Mouse (Mus musculus) hindbrain, embryonic 11.5 days (tissue): ENCODE results near the gene Hspa1b. TPM values are rescaled to one million over a fixed set of nuclear protein-coding genes. Genes with fewer than 3 reads are reported as not detected.
"Not testable (repeated sequence)": the region's sequence is repeated elsewhere in the genome, so short reads cannot be mapped to it uniquely, and the experiment has no call there.

Experiments used
- ATAC-seq: fragments of 200-750 bp; cut with Nextera tagmentation; 2 replicates; pipeline ENCODE4 v1.8.0; 2017; ENCODE audit warnings: mild to moderate bottlenecking, moderate TSS enrichment, moderate library complexity; ENCODE audit not compliant: low FRiP score
- DNase-seq: peaks from one replicate; pipeline ENCODE4 v3.0.0-alpha.2; 2015; ENCODE audit warnings: low spot score
- H3K27ac ChIP-seq: fragments of 300-500 bp; sonication (generic); 2 replicates; pipeline ENCODE4 v1.5.1; 2014; ENCODE audit warnings: mild to moderate bottlenecking, low read depth, low read length
- H3K27me3 ChIP-seq: fragments of 300-500 bp; sonication (generic); 2 replicates; pipeline ENCODE4 v1.6.1; 2014; ENCODE audit warnings: mild to moderate bottlenecking, low read length, moderate library complexity, mixed read lengths; ENCODE audit not compliant: control insufficient read depth, insufficient read depth
- H3K36me3 ChIP-seq: fragments of 300-500 bp; sonication (generic); 2 replicates; pipeline ENCODE4 v1.6.1; 2014; ENCODE audit warnings: mild to moderate bottlenecking, low read length, moderate library complexity, mixed read lengths; ENCODE audit not compliant: control insufficient read depth, insufficient read depth
- H3K4me1 ChIP-seq: fragments of 300-500 bp; sonication (generic); replicated peaks from 2 replicates; pipeline ENCODE4 v1.6.1; 2014; ENCODE audit warnings: low read length, mixed read lengths; ENCODE audit not compliant: control insufficient read depth, insufficient read depth
- H3K4me2 ChIP-seq: fragments of 300-500 bp; sonication (generic); replicated peaks from 2 replicates; pipeline ENCODE4 v1.6.1; 2014; ENCODE audit warnings: mild to moderate bottlenecking, low read depth, low read length
- H3K4me3 ChIP-seq: fragments of 300-500 bp; sonication (generic); 2 replicates; pipeline ENCODE4 v1.5.1; 2014; ENCODE audit warnings: low read depth, low read length
- H3K9ac ChIP-seq: fragments of 300-500 bp; sonication (generic); 2 replicates; pipeline ENCODE4 v1.6.1; 2014; ENCODE audit warnings: low read depth, low read length
- H3K9me3 ChIP-seq: fragments of 300-500 bp; sonication (generic); 2 replicates; pipeline ENCODE4 v1.6.1; 2016; ENCODE audit warnings: low read length; ENCODE audit not compliant: control insufficient read depth
- WGBS: fragments of 180-500 bp; shearing (Covaris S2); extraction: QIAGEN DNeasy Blood & Tissue Kit; methylation state at CpG from one replicate; pipeline ENCODE4 v1.1.7; 2014; 5-methylcytosine and 5-hydroxymethylcytosine counted together
- polyA plus RNA-seq: library from polyadenylated mRNA; unstranded; fragments of >200 nt; fragmentation: Nextera tagmentation; extraction: Ambion mirVana; gene quantifications from 2 replicates; pipeline ENCODE4 v1.2.1, GENCODE M21; 2014

Gene Hspa1b
- polyA plus RNA-seq, 1 experiment from 2014 or later, result 0.15 TPM

DNA sequence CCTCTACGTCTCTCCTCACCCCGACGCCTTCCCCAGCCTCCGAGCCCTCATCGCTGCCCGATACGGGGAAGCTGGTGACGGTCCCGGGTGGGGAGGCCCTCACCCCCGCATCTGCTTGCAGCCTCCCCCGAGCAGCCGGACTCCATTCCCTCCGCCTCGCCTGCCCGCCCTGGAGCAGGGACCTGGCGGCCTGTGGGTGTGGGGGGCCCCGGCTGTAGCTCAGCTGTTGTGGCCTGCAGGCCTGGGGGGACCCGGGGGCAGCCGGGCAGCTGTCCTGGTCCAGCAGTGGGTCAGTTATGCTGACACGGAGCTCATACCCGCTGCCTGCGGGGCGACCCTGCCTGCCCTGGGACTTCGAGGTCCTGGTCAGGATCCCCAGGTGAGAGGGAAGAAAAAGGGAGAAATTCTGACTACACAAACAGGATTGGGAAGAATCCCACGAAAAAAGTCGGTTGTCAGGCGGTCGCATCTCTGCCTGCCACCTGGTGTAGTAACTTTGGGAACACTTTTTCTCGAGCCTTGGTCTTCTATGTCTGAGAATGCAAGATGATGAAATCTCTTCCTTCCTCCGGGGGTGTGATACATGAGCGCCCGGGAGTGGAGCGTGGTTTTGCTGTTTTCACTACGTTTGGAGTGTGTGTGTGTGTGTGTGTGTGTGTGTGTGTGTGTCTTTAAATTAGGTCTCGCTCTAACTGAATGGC, 42.6 kb upstream of the Hspa1b start:
- Histone ChIP-seq H3K27ac (peak overlapping the region; percentile 97), H3K9ac (peak overlapping the region; percentile 95), H3K4me1 (peaks cover 7% of the 10 kb centered on the region), H3K4me2 (peak overlapping the region; percentile 99), H3K4me3 (peak overlapping the region; percentile 89), H3K36me3 (peaks cover 12% of the 10 kb centered on the region; the same call in 1 of the 2 replicates), H3K27me3 (no peaks in the 10 kb centered on the region), H3K9me3 (no peaks in the 10 kb centered on the region)
- WGBS, result under 1% methylated on average over 35 of the region's 35 CpGs
- peak; percentile 38 for ATAC-seq
- DNase-seq, result peak; percentile 39

- H3K9me3 ChIP-seq, result no peaks in the 10 kb centered on the region
- peak; percentile 91 for ATAC-seq
- H3K4me1 ChIP-seq, result peaks cover 7% of the 10 kb centered on the region
- peak within 1 kb of the TSS; percentile 99 for H3K4me2 ChIP-seq
- WGBS, result under 1% methylated on average over 82 of the region's 83 CpGs
- DNase-seq, result peak; percentile 93
- no peaks in the 10 kb centered on the region for H3K27me3 ChIP-seq
- peak within 1 kb of the TSS; percentile 95 for H3K9ac ChIP-seq
- H3K27ac ChIP-seq, result peak within 1 kb of the TSS; percentile 97
- peak within 1 kb of the TSS; percentile 89 for H3K4me3 ChIP-seq
- peaks cover 12% of the 10 kb centered on the region; the same call in 1 of the 2 replicates for H3K36me3 ChIP-seq
These were observed 41.8 kb upstream of the Hspa1b start, which contains the start of gene Vars for GRCm38 (mm10) chr17:35000717-35001451. Gene Vars (plus strand): TSS chr17:35000987.

- not testable (repeated sequence) for H3K9me3 ChIP-seq, H3K4me1 ChIP-seq, ATAC-seq, H3K27me3 ChIP-seq, H3K36me3 ChIP-seq
- Histone ChIP-seq H3K9ac (peak overlapping the region; percentile 95), H3K4me2 (peak overlapping the region; percentile 99), H3K4me3 (peak overlapping the region; percentile 89), H3K27ac (peak overlapping the region; percentile 97; the same call in 1 of the 2 replicates)
- DNase-seq, result peak; percentile 37
- 26% methylated on average over 29 of the region's 32 CpGs for WGBS
These were observed 41.1 kb upstream of the Hspa1b start for GRCm38 (mm10) chr17:34999871-35000716.

DNA sequence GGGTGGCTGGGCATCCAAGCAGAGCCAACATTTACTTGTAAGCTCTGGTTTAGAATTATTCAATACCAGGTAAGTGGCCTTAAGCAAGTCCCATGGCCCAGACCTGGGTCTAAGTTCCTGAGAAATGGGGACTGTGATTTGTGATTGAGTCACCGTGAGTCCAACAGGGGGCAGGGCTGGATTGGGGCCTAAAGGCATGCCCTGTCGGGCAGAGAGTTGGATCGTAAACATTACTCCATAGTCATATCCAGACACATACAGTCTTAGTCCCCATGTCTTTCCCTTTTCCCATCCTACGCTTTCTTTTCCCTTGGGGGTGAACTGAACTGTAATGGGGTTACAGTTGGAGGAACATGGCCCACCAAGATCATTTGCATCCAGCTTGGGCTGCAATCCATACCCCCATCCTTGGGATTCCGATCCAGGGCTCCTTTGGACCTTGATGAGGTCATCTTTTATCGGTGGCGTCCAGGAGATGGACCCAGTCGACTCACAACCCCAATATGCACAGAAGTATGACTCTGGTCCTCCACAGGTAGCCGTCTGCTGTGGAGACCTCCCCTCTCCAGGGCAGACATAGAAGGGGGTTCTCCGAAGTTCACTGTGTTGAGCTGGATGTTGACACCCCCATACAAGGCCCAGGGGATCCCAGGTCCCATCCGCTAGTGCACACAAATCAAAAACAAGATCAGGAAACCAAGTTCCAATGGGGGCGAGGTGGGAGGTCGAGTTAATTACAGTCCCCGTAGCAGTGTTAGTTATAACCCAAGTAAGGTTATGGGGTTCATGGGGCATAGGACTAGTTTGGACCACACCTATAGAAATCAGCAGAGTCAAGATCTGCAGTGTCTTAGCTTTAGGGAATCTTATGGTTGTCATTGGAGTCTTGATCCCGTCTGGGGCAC, 39.7 kb upstream of the Hspa1b start:
- Histone ChIP-seq H3K4me2 (no peak overlapping the region), H3K9me3 (no peaks in the 10 kb centered on the region), H3K27me3 (no peaks in the 10 kb centered on the region), H3K4me3 (no peak overlapping the region), H3K36me3 (no peaks in the 10 kb centered on the region), H3K27ac (no peak overlapping the region), H3K4me1 (peaks cover 7% of the 10 kb centered on the region), H3K9ac (no peak overlapping the region)
- 94% methylated on average over 15 of the region's 15 CpGs for WGBS
- no peak for ATAC-seq
- no peak for DNase-seq

GRCm38 (mm10) chr17:34997142-34997483, 38.1 kb upstream of the Hspa1b start:
- H3K4me2 ChIP-seq, result no peak overlapping the region

DNA sequence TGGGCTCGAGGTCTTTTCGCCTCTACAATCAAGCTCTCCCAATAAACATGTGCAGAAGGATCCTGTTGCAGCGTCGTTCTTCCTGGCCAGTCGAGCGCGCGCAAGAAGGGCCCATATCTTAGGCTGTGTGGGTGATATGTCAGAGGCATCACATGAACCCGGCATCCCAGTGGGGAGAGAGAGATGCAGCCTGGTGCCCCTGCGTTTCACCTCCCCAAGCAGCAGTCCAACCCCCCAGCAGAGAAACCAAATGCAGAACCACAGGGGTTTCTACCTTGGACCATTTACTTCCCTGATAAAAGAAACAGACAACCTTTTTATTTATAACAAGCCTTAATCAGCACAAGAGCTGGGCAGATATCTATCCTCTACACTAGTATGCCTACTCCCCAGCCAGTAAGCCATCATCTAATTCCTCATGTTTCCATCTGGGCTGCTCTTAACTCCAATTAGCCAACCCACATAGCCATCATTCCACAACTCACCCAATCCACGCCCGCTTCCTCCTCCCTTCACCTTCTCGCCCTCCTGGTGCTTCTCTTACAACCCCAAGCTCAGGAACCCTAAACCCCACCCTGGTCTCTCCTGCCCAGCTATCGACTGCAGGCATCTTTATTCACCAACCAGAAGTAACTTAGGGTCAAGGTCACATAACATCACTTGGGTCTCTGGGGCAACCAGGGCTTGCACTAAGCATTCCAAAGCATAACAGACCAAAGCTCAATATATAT, 37.5 kb upstream of the Hspa1b start:
- Histone ChIP-seq H3K4me2 (no peak overlapping the region), H3K4me1 (no peaks in the 10 kb centered on the region), H3K9me3 (no peaks in the 10 kb centered on the region), H3K9ac (no peak overlapping the region), H3K27ac (no peak overlapping the region), H3K27me3 (no peaks in the 10 kb centered on the region), H3K4me3 (no peak overlapping the region), H3K36me3 (no peaks in the 10 kb centered on the region)
- no peak for DNase-seq
- ATAC-seq, result no peak
- 84% methylated on average over 12 of the region's 14 CpGs for WGBS

More at GRCm38 (mm10) chr17:34997142-34997483, 38.1 kb upstream of the Hspa1b start:
- Histone ChIP-seq H3K27ac (no peak overlapping the region), H3K9me3 (no peaks in the 10 kb centered on the region), H3K4me3 (no peak overlapping the region), H3K4me1 (peaks cover under 1% of the 10 kb centered on the region), H3K36me3 (no peaks in the 10 kb centered on the region), H3K27me3 (no peaks in the 10 kb centered on the region), H3K9ac (no peak overlapping the region)
- ATAC-seq, result no peak
- 88% methylated on average over 5 of the region's 5 CpGs for WGBS
- no peak for DNase-seq

- not testable (repeated sequence) for H3K27ac ChIP-seq, DNase-seq, H3K4me1 ChIP-seq, H3K4me2 ChIP-seq, H3K36me3 ChIP-seq, H3K27me3 ChIP-seq, H3K9ac ChIP-seq, H3K9me3 ChIP-seq, ATAC-seq, H3K4me3 ChIP-seq
- WGBS, result 95% methylated on average over 4 of the region's 4 CpGs
These were observed 36.9 kb upstream of the Hspa1b start for GRCm38 (mm10) chr17:34995927-34996326.
